Comparison of ENCODE assay signal across 25 mouse cellular contexts in genomic region chr2:131030998-131031397, GRCm38 (mm10). TPM values are rescaled to one million over a fixed set of nuclear protein-coding genes. Genes with fewer than 3 reads are reported as not detected.
DNase-seq lines count a peak whose midpoint lies in the region; ATAC-seq and TF ChIP-seq lines count a peak whose summit lies in the region.
"Had no signal": no experiment of that assay in that cellular context is flagged by ENCODE, and none has a peak within 500 bp of the region (broad histone marks: within the 10 kb centered on the region; RNA-seq: fewer than 3 reads in every experiment).

No protein-coding gene starts in this region.

- no peak overlapping the region for H3K4me3 ChIP-seq in liver, embryonic 13.5 days (replicated peaks)
- no peak overlapping the region for H3K4me3 ChIP-seq in liver, postnatal 0 days (ENCODE audit: low read depth, low read length)
- H3K4me3 ChIP-seq in liver, embryonic 15.5 days (replicated peaks) = no peak overlapping the region
- H3K4me3 ChIP-seq in macrophage (ENCODE audit: inconsistent target) = no peak overlapping the region
- H3K4me3 ChIP-seq in heart, embryonic 12.5 days = no peak overlapping the region
- H3K4me3 ChIP-seq: embryonic facial prominence, embryonic 13.5 days; embryonic facial prominence, embryonic 15.5 days; erythroblast, embryonic 14.5 days; forebrain, embryonic 10.5 days; forebrain, embryonic 12.5 days had no signal

- H3K4me1 ChIP-seq in liver, embryonic 13.5 days (replicated peaks) = peaks cover 40% of the 10 kb centered on the region
- H3K4me1 ChIP-seq in liver, postnatal 0 days (ENCODE audit: insufficient read depth) = peaks cover 19% of the 10 kb centered on the region
- peaks cover 31% of the 10 kb centered on the region for H3K4me1 ChIP-seq in liver, embryonic 15.5 days (replicated peaks)
- H3K4me1 ChIP-seq in heart, embryonic 12.5 days (replicated peaks) = peaks cover 16% of the 10 kb centered on the region
- H3K4me1 ChIP-seq: embryonic facial prominence, embryonic 13.5 days; embryonic facial prominence, embryonic 15.5 days; forebrain, embryonic 10.5 days; forebrain, embryonic 12.5 days had no signal

- no peak for TF ChIP-seq CTCF in liver, postnatal 0 days (IDR thresholded peaks at IDR 0.05; ENCODE audit: low read depth)

- H3K9me3 ChIP-seq in liver, embryonic 13.5 days (replicated peaks) = 0 out of 2 replicates have a peak, but pooled peaks cover 4% of the 10 kb centered on the region
- H3K9me3 ChIP-seq in liver, postnatal 0 days (ENCODE audit: low read length) = peaks cover 4% of the 10 kb centered on the region
- H3K9me3 ChIP-seq in liver, embryonic 15.5 days (replicated peaks) = no peaks in the 10 kb centered on the region
- 0 out of 2 replicates have a peak, but pooled peaks cover 3% of the 10 kb centered on the region for H3K9me3 ChIP-seq in heart, embryonic 12.5 days (replicated peaks)
- H3K9me3 ChIP-seq: embryonic facial prominence, embryonic 15.5 days; forebrain, embryonic 10.5 days; forebrain, embryonic 12.5 days had no signal

- peaks cover 4% of the 10 kb centered on the region for H3K27me3 ChIP-seq in liver, embryonic 13.5 days
- no peaks in the 10 kb centered on the region for H3K27me3 ChIP-seq in liver, postnatal 0 days (ENCODE audit: insufficient read depth, low read length)
- peaks cover 14% of the 10 kb centered on the region for H3K27me3 ChIP-seq in liver, embryonic 15.5 days
- peaks cover 1% of the 10 kb centered on the region; the same call in 1 of the 2 replicates for H3K27me3 ChIP-seq in heart, embryonic 12.5 days (replicated peaks)
- H3K27me3 ChIP-seq: embryonic facial prominence, embryonic 13.5 days; embryonic facial prominence, embryonic 15.5 days; forebrain, embryonic 12.5 days had no signal

- ATAC-seq in liver, embryonic 13.5 days (ENCODE audit: low read depth) = peak; percentile 63
- no peak for ATAC-seq in liver, postnatal 0 days
- ATAC-seq in liver, embryonic 15.5 days (ENCODE audit: insufficient read depth) = peak; percentile 57; the same call in 1 of the 2 replicates
- ATAC-seq in heart, embryonic 12.5 days (ENCODE audit: insufficient number of reproducible peaks, low FRiP score) = no peak
- ATAC-seq: forebrain, embryonic 14.5 days; forebrain, embryonic 16.5 days had no signal

- 79% methylated on average over 1 of the region's 1 CpGs for WGBS in liver, embryonic 13.5 days (ENCODE audit: insufficient replicate concordance)
- WGBS in liver, postnatal 0 days (ENCODE audit: insufficient replicate concordance) = 78% methylated on average over 1 of the region's 1 CpGs
- 78% methylated on average over 1 of the region's 1 CpGs for WGBS in liver, embryonic 15.5 days (ENCODE audit: insufficient replicate concordance)
- 92% methylated on average over 1 of the region's 1 CpGs for WGBS in macrophage (ENCODE audit: missing documents)
- 77% methylated on average over 1 of the region's 1 CpGs for WGBS in heart, embryonic 12.5 days

- H3K36me3 ChIP-seq in liver, embryonic 13.5 days = peaks cover 2% of the 10 kb centered on the region; the same call in 1 of the 2 replicates
- H3K36me3 ChIP-seq in liver, postnatal 0 days (replicated peaks; ENCODE audit: insufficient read depth, low read length) = peaks cover 6% of the 10 kb centered on the region; the same call in 1 of the 2 replicates
- H3K36me3 ChIP-seq in liver, embryonic 15.5 days (replicated peaks) = 0 out of 2 replicates have a peak, but pooled peaks cover 1% of the 10 kb centered on the region
- no peaks in the 10 kb centered on the region for H3K36me3 ChIP-seq in macrophage (ENCODE audit: inconsistent target)
- peaks cover 11% of the 10 kb centered on the region for H3K36me3 ChIP-seq in heart, embryonic 12.5 days

- DNase-seq in liver, embryonic 13.5 days = no peak
- no peak for DNase-seq in liver, postnatal 0 days
- DNase-seq: adrenal gland, adult 2 months; adrenal gland, postnatal 10 days; adrenal gland, postnatal 25 days; cerebellum, adult 11 months; cerebellum, adult 18-20 months; cerebellum, adult 8-10 months; cerebellum, adult 9-11 months; cerebellum, postnatal 14 days; cerebellum, postnatal 36 days; embryo, embryonic 11 days had no signal

- peak overlapping the region; percentile 29; the same call in 1 of the 2 replicates for H3K27ac ChIP-seq in liver, embryonic 13.5 days
- H3K27ac ChIP-seq in liver, postnatal 0 days (ENCODE audit: low read depth) = no peak overlapping the region
- peak overlapping the region; percentile 7; the same call in 1 of the 2 replicates for H3K27ac ChIP-seq in liver, embryonic 15.5 days (replicated peaks)
- H3K27ac ChIP-seq in macrophage = 0 out of 2 replicates have a peak overlapping the region, but pooled peaks have one; percentile 81
- no peak overlapping the region for H3K27ac ChIP-seq in heart, embryonic 12.5 days (ENCODE audit: poor library complexity, severe bottlenecking)
- H3K27ac ChIP-seq: embryonic facial prominence, embryonic 13.5 days; embryonic facial prominence, embryonic 15.5 days; forebrain, embryonic 10.5 days; forebrain, embryonic 12.5 days had no signal

- no peak for TF ChIP-seq EP300 in liver, postnatal 0 days (IDR thresholded peaks at IDR 0.05; ENCODE audit: low read depth)

- no peak overlapping the region for H3K9ac ChIP-seq in liver, embryonic 13.5 days
- H3K9ac ChIP-seq in liver, postnatal 0 days (replicated peaks) = no peak overlapping the region
- H3K9ac ChIP-seq in liver, embryonic 15.5 days = no peak overlapping the region
- no peak overlapping the region for H3K9ac ChIP-seq in heart, embryonic 12.5 days
- H3K9ac ChIP-seq: embryonic facial prominence, embryonic 13.5 days; embryonic facial prominence, embryonic 15.5 days; forebrain, embryonic 12.5 days had no signal

- no peaks in the 10 kb centered on the region for H3K79me2 ChIP-seq in macrophage (ENCODE audit: inconsistent target)

- H3K4me2 ChIP-seq in liver, embryonic 13.5 days = no peak overlapping the region
- H3K4me2 ChIP-seq in liver, postnatal 0 days (ENCODE audit: low read depth, low read length) = no peak overlapping the region
- H3K4me2 ChIP-seq in liver, embryonic 15.5 days = 0 out of 2 replicates have a peak overlapping the region, but pooled peaks have one; percentile 1
- H3K4me2 ChIP-seq in heart, embryonic 12.5 days = no peak overlapping the region
- H3K4me2 ChIP-seq: embryonic facial prominence, embryonic 13.5 days; embryonic facial prominence, embryonic 15.5 days; forebrain, embryonic 12.5 days had no signal

RNA-seq across cellular contexts. Expression of gene Gfra4, which starts 11.9 kb away (rescaled TPM):
- 0.23 and 0.52 TPM in 2 replicates for polyA plus RNA-seq in liver, embryonic 13.5 days (2015; fragmentation: Nextera tagmentation; extraction: Ambion mirVana)
- polyA plus RNA-seq in liver, postnatal 0 days (2015; fragmentation: Nextera tagmentation; extraction: Ambion mirVana) = 0.07 and 0.26 TPM in 2 replicates
- polyA plus RNA-seq in liver, embryonic 15.5 days (2015; fragmentation: Nextera tagmentation; extraction: Ambion mirVana) = 0.23 and 0.37 TPM in 2 replicates
- 1 to 10 TPM in 6 of 26 experiments, under 1 TPM in 6, not detected in 14; 0.49 to 4.6 (median 1.0) TPM for total RNA-seq in macrophage (2018; cell fraction: chromatin; rRNA removed)
- total RNA-seq in macrophage (2018; cell fraction: cytosol; rRNA removed) = 1 to 10 TPM in 13 of 26 experiments, under 1 TPM in 13; 0.12 to 3.4 (median 1.1) TPM
- 1 to 10 TPM in 7 of 26 experiments, under 1 TPM in 11, not detected in 8; 0.34 to 9.5 (median 0.81) TPM for total RNA-seq in macrophage (2018; cell fraction: nucleus; rRNA removed)
- 1.2 to 7.8 TPM (median 2.4 TPM) in 3 replicates for polyA plus RNA-seq in macrophage (2018)
- polyA plus RNA-seq in heart, embryonic 12.5 days (2016; fragmentation: Nextera tagmentation; extraction: Ambion mirVana) = 3.3 and 3.8 TPM in 2 replicates
- total RNA-seq: common myeloid progenitor, adult 5-6 weeks; MEL had no signal
- polyA plus RNA-seq: erythroblast, embryonic 14.5 days had no signal

RNA-seq across cellular contexts. Expression of gene Adam33, which starts 32.6 kb away (rescaled TPM):
- polyA plus RNA-seq in liver, embryonic 13.5 days (2015; fragmentation: Nextera tagmentation; extraction: Ambion mirVana) = 0.45 and 0.71 TPM in 2 replicates
- 1.2 TPM in 2 replicates for polyA plus RNA-seq in liver, postnatal 0 days (2015; fragmentation: Nextera tagmentation; extraction: Ambion mirVana)
- 0.62 and 0.86 TPM in 2 replicates for polyA plus RNA-seq in liver, embryonic 15.5 days (2015; fragmentation: Nextera tagmentation; extraction: Ambion mirVana)
- 100 to 1,000 TPM in 24 of 26 experiments, 10 to 100 TPM in 2; 65.5 to 328 (median 214) TPM for total RNA-seq in macrophage (2018; cell fraction: chromatin; rRNA removed)
- total RNA-seq in macrophage (2018; cell fraction: cytosol; rRNA removed) = 10 to 100 TPM in 4 of 26 experiments, 1 to 10 TPM in 22; 2.0 to 13.6 (median 4.9) TPM
- 100 to 1,000 TPM in 16 of 26 experiments, 10 to 100 TPM in 10; 30.0 to 258 (median 124) TPM for total RNA-seq in macrophage (2018; cell fraction: nucleus; rRNA removed)
- 5.1 to 26.4 TPM (median 5.5 TPM) in 3 replicates for polyA plus RNA-seq in macrophage (2018)
- 9.8 and 12.0 TPM in 2 replicates for polyA plus RNA-seq in heart, embryonic 12.5 days (2016; fragmentation: Nextera tagmentation; extraction: Ambion mirVana)
- total RNA-seq: common myeloid progenitor, adult 5-6 weeks had no signal
- polyA plus RNA-seq: C2C12 had no signal

RNA-seq across cellular contexts. Expression of gene Siglec1, which starts 55.6 kb away (rescaled TPM):
- polyA plus RNA-seq in liver, embryonic 13.5 days (2015; fragmentation: Nextera tagmentation; extraction: Ambion mirVana) = 0.49 and 0.56 TPM in 2 replicates
- 1.9 and 2.0 TPM in 2 replicates for polyA plus RNA-seq in liver, postnatal 0 days (2015; fragmentation: Nextera tagmentation; extraction: Ambion mirVana)
- 1.5 and 1.7 TPM in 2 replicates for polyA plus RNA-seq in liver, embryonic 15.5 days (2015; fragmentation: Nextera tagmentation; extraction: Ambion mirVana)
- total RNA-seq in macrophage (2018; cell fraction: chromatin; rRNA removed) = 100 to 1,000 TPM in 19 of 26 experiments, 10 to 100 TPM in 7; 15.9 to 534 (median 152) TPM
- total RNA-seq in macrophage (2018; cell fraction: cytosol; rRNA removed) = 100 to 1,000 TPM in 12 of 26 experiments, 10 to 100 TPM in 14; 43.7 to 224 (median 98.7) TPM
- 100 to 1,000 TPM in 23 of 26 experiments, 10 to 100 TPM in 3; 41.8 to 676 (median 240) TPM for total RNA-seq in macrophage (2018; cell fraction: nucleus; rRNA removed)
- 63.7 to 152 TPM (median 102 TPM) in 3 replicates for polyA plus RNA-seq in macrophage (2018)
- 0.08 and 0.14 TPM in 2 replicates for polyA plus RNA-seq in heart, embryonic 12.5 days (2016; fragmentation: Nextera tagmentation; extraction: Ambion mirVana)

Comparison
In these comparisons a context has a peak if more than half of its experiments do, and no peak if none do; other contexts are left out.
1. ATAC-seq: peak in liver, embryonic 13.5 days (single experiment) and liver, embryonic 15.5 days (single experiment); none in liver, postnatal 0 days (single experiment) and heart, embryonic 12.5 days (single experiment).
2. H3K27ac ChIP-seq: peak in liver, embryonic 13.5 days (single experiment), liver, embryonic 15.5 days (single experiment) and macrophage (single experiment); none in liver, postnatal 0 days (single experiment) and heart, embryonic 12.5 days (single experiment).
3. RNA of gene Siglec1, which starts 55.6 kb away (polyA plus RNA-seq): 63.7 to 152 TPM in macrophage; 1.9 to 2.0 TPM in liver, postnatal 0 days, 1.5 to 1.7 TPM in liver, embryonic 15.5 days, 0.49 to 0.56 TPM in liver, embryonic 13.5 days and 0.08 to 0.14 TPM in heart, embryonic 12.5 days; every median in the first group is over 10 times any median in the second.